Mouse (Mus musculus) forebrain, embryonic 13.5 days (tissue): ENCODE results near the gene Sec24c. TPM values are rescaled to one million over a fixed set of nuclear protein-coding genes. Genes with fewer than 3 reads are reported as not detected.
A peak's percentile ranks its signal among the peaks of the same experiment; 100 is the strongest.

Experiments used
- ATAC-seq: fragments of 200-750 bp; cut with Nextera tagmentation; 2 replicates; pipeline ENCODE4 v1.8.0; 2017
- H3K27ac ChIP-seq: fragments of 300-500 bp; sonication (generic); 2 replicates; pipeline ENCODE4 v1.5.1; 2015; ENCODE audit warnings: inconsistent platforms, mild to moderate bottlenecking, moderate library complexity
- H3K27me3 ChIP-seq: fragments of 300-500 bp; sonication (generic); 2 replicates; pipeline ENCODE4 v1.6.1; 2015; ENCODE audit warnings: mild to moderate bottlenecking, inconsistent platforms
- H3K36me3 ChIP-seq: fragments of 300-500 bp; sonication (generic); 2 replicates; pipeline ENCODE4 v1.6.1; 2015; ENCODE audit warnings: mild to moderate bottlenecking, inconsistent platforms; ENCODE audit not compliant: poor library complexity, severe bottlenecking
- H3K4me1 ChIP-seq: fragments of 300-500 bp; sonication (generic); 2 replicates; pipeline ENCODE4 v1.6.1; 2015; ENCODE audit warnings: inconsistent platforms
- H3K4me2 ChIP-seq: fragments of 300-500 bp; sonication (generic); 2 replicates; pipeline ENCODE4 v1.6.1; 2015; ENCODE audit warnings: inconsistent platforms, mild to moderate bottlenecking, moderate library complexity
- H3K4me3 ChIP-seq: fragments of 300-500 bp; sonication (generic); 2 replicates; pipeline ENCODE4 v1.5.1; 2015; ENCODE audit warnings: mild to moderate bottlenecking, inconsistent platforms
- H3K9ac ChIP-seq: fragments of 300-500 bp; sonication (generic); 2 replicates; pipeline ENCODE4 v1.6.1; 2015; ENCODE audit warnings: mild to moderate bottlenecking, inconsistent platforms
- H3K9me3 ChIP-seq: fragments of 300-500 bp; sonication (generic); replicated peaks from 2 replicates; pipeline ENCODE4 v1.6.1; 2016; ENCODE audit warnings: inconsistent platforms
- WGBS: fragments of 180-500 bp; shearing (Covaris S2); methylation state at CpG from one replicate; pipeline ENCODE4 v1.1.7; 2015; 5-methylcytosine and 5-hydroxymethylcytosine counted together
- polyA plus RNA-seq: library from polyadenylated mRNA; unstranded; fragments of >200 nt; fragmentation: Nextera tagmentation; extraction: Ambion mirVana; gene quantifications from 2 replicates; pipeline ENCODE4 v1.2.1, GENCODE M21; 2015

The Sec24c gene
- polyA plus RNA-seq, 1 experiment from 2014 or later: 75.9 TPM

- H3K36me3 ChIP-seq: no peaks in the 10 kb centered on the region
- peaks cover 20% of the 10 kb centered on the region for H3K4me1 ChIP-seq
- peak; percentile 19; the same call in 1 of the 2 replicates for ATAC-seq
- H3K27ac ChIP-seq: peak overlapping the region; percentile 49
- H3K9me3 ChIP-seq: no peaks in the 10 kb centered on the region
- peak overlapping the region; percentile 90 for H3K4me2 ChIP-seq
- 7% methylated on average over 18 of the region's 19 CpGs for whole genome bisulfite sequencing
- peak overlapping the region; percentile 76 for H3K9ac ChIP-seq
- H3K27me3 ChIP-seq: peaks cover 23% of the 10 kb centered on the region
- H3K4me3 ChIP-seq: peak overlapping the region; percentile 55
Measured at GRCm38 (mm10) chr14:20661661-20662331, 12.3 kb upstream of the Sec24c start.

DNA sequence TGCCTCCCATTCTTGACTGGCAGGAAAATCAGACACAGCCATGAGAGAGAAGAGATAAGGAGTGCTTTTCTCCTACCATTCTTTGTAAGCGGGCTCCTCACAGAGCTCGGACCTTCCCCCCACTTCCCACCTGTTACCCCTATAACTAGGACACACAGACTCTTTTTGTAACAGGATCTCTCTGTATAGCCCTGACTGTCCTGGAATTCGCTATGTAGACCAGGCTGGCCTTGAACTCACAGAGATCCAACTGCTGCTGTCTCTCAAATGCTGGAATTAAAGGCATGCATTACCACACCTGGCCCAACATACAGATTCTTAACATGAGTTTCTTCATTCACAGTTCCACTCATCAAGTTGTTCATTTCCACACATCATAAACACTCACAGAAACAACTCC lies 11.4 kb upstream of the Sec24c start:
- H3K36me3 ChIP-seq: no peaks in the 10 kb centered on the region
- H3K4me2 ChIP-seq: no peak overlapping the region

GRCm38 (mm10) chr14:20663601-20664000 lies 10.5 kb upstream of the Sec24c start:
- 54% methylated on average over 2 of the region's 2 CpGs for whole genome bisulfite sequencing

More for the DNA sequence above, 11.4 kb upstream of the Sec24c start:
- Histone ChIP-seq H3K9me3 (no peaks in the 10 kb centered on the region), H3K27ac (no peak overlapping the region), H3K9ac (no peak overlapping the region), H3K4me1 (peaks cover 20% of the 10 kb centered on the region), H3K4me3 (no peak overlapping the region), H3K27me3 (peaks cover 27% of the 10 kb centered on the region)
- ATAC-seq: no peak
- 92% methylated on average over 3 of the region's 3 CpGs for WGBS

DNA sequence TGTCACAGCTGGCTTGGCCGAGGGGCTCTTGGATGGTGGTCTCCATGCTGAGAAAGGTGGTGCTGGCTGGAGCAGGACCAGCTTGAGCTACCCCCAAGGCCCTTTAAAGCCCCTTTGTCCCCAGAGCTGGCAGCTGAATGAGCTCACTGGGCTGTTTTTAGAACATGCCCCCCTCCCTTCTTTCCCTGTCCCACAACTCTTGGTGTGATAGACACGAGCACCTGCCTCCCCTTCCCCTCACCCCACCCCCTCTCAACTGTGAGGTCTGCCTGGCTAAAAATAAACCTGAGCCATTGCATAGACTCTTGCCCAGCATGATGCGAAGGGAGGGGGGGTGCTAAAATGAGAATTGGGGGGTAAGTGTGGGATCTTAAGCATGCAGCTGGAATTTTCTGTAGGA lies 9.7 kb upstream of the Sec24c start:
- ATAC-seq: no peak
- Histone ChIP-seq H3K27ac (no peak overlapping the region), H3K36me3 (no peaks in the 10 kb centered on the region), H3K27me3 (peaks cover 39% of the 10 kb centered on the region), H3K9me3 (no peaks in the 10 kb centered on the region), H3K9ac (no peak overlapping the region), H3K4me3 (no peak overlapping the region), H3K4me2 (no peak overlapping the region), H3K4me1 (peaks cover 20% of the 10 kb centered on the region)
- 42% methylated on average over 3 of the region's 3 CpGs for WGBS

More at GRCm38 (mm10) chr14:20663601-20664000, 10.5 kb upstream of the Sec24c start:
- Histone ChIP-seq H3K27me3 (peaks cover 35% of the 10 kb centered on the region), H3K9ac (no peak overlapping the region), H3K4me3 (no peak overlapping the region), H3K36me3 (no peaks in the 10 kb centered on the region), H3K4me2 (no peak overlapping the region), H3K9me3 (no peaks in the 10 kb centered on the region), H3K27ac (no peak overlapping the region), H3K4me1 (peaks cover 20% of the 10 kb centered on the region)
- ATAC-seq: no peak

GRCm38 (mm10) chr14:20667469-20667868 lies 6.6 kb upstream of the Sec24c start:
- H3K9ac ChIP-seq: no peak overlapping the region
- H3K36me3 ChIP-seq: no peaks in the 10 kb centered on the region
- H3K4me2 ChIP-seq: no peak overlapping the region
- H3K9me3 ChIP-seq: no peaks in the 10 kb centered on the region
- H3K4me1 ChIP-seq: peaks cover 6% of the 10 kb centered on the region; the same call in 1 of the 2 replicates
- WGBS: 67% methylated on average over 1 of the region's 1 CpGs
- H3K4me3 ChIP-seq: no peak overlapping the region
- no peak overlapping the region for H3K27ac ChIP-seq
- no peak for ATAC-seq
- H3K27me3 ChIP-seq: peaks cover 44% of the 10 kb centered on the region

- no peak within 1 kb of the TSS for H3K27ac ChIP-seq
- ATAC-seq: no peak
- H3K4me1 ChIP-seq: peaks cover 8% of the 10 kb centered on the region; the same call in 1 of the 2 replicates
- no peaks in the 10 kb centered on the region; the same call in 1 of the 2 replicates for H3K9me3 ChIP-seq
- H3K4me3 ChIP-seq: no peak within 1 kb of the TSS
- H3K36me3 ChIP-seq: no peaks in the 10 kb centered on the region
- 85% methylated on average over 8 of the region's 8 CpGs for WGBS
- peaks cover 37% of the 10 kb centered on the region for H3K27me3 ChIP-seq
- 0 out of 2 replicates have a peak within 1 kb of the TSS, but pooled peaks have one; percentile 22 for H3K9ac ChIP-seq
- H3K4me2 ChIP-seq: no peak within 1 kb of the TSS
Measured at GRCm38 (mm10) chr14:20668154-20668810, 5.8 kb upstream of the Sec24c start, which contains the start of gene Synpo2l. Gene Synpo2l (minus strand): TSS chr14:20668354.

GRCm38 (mm10) chr14:20672990-20673389 lies 1.1 kb upstream of the Sec24c start:
- no peaks in the 10 kb centered on the region; the same call in 1 of the 2 replicates for H3K9me3 ChIP-seq
- ATAC-seq: no peak
- WGBS: 93% methylated on average over 2 of the region's 2 CpGs
- H3K9ac ChIP-seq: no peak overlapping the region
- no peak overlapping the region for H3K4me3 ChIP-seq
- peaks cover 22% of the 10 kb centered on the region for H3K36me3 ChIP-seq
- peaks cover 25% of the 10 kb centered on the region for H3K4me1 ChIP-seq
- no peak overlapping the region for H3K27ac ChIP-seq
- peaks cover 25% of the 10 kb centered on the region for H3K27me3 ChIP-seq
- peak overlapping the region; percentile 81; the same call in 1 of the 2 replicates for H3K4me2 ChIP-seq

DNA sequence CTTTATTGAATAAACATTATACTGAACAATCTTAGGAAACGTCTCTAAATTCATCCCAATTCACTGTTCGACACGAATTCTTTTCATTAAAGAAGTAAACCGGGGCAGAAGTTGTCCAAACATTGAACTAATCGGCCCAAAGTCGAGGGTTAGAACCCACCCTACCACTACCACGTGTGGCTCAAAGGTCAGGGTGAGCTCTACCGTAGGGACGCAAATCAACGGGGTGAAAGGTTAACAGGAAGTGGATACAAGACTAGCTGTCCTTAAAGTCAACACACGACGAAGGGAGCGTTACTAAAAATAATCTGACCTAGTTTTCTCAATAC lies 409 bp upstream of the Sec24c start:
- peak overlapping the region; percentile 73 for H3K4me3 ChIP-seq
- peaks cover 29% of the 10 kb centered on the region for H3K36me3 ChIP-seq
- peak overlapping the region; percentile 32; the same call in 1 of the 2 replicates for H3K9ac ChIP-seq
- H3K4me1 ChIP-seq: peaks cover 25% of the 10 kb centered on the region
- H3K9me3 ChIP-seq: no peaks in the 10 kb centered on the region; the same call in 1 of the 2 replicates
- 13% methylated on average over 13 of the region's 13 CpGs for WGBS
- H3K4me2 ChIP-seq: peak overlapping the region; percentile 81
- no peak overlapping the region; the same call in 1 of the 2 replicates for H3K27ac ChIP-seq
- peak; percentile 70 for ATAC-seq
- peaks cover 18% of the 10 kb centered on the region for H3K27me3 ChIP-seq

GRCm38 (mm10) chr14:20677906-20678305 lies 3.8 kb downstream of the Sec24c start:
- 91% methylated on average over 4 of the region's 4 CpGs for WGBS
- ATAC-seq: no peak
- H3K9ac ChIP-seq: no peak overlapping the region

DNA sequence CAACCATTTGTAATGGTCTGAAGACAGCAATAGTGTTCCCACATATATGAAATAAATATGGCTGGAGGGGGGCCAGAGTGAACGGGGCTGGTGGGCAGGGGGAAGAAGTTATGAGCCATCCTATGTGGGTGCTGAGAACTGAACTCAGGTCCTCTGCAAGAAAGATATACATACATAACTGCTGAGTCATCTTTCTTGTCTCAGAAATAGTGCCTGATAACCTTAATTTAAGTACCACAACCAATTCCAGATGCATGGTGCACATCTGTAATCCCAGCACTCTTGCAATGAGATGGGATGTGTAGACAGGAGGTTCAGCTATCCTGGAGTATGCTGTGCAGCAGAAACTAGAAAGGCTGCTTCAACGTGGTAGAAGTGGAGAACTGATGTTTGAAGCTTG lies 7.6 kb downstream of the Sec24c start:
- no peaks in the 10 kb centered on the region for H3K9me3 ChIP-seq
- no peak overlapping the region for H3K9ac ChIP-seq
- no peak overlapping the region for H3K27ac ChIP-seq
- H3K27me3 ChIP-seq: no peaks in the 10 kb centered on the region
- H3K4me2 ChIP-seq: no peak overlapping the region
- 0 out of 2 replicates have a peak, but pooled peaks cover 2% of the 10 kb centered on the region for H3K4me1 ChIP-seq
- no peak overlapping the region for H3K4me3 ChIP-seq
- H3K36me3 ChIP-seq: peaks cover 99% of the 10 kb centered on the region
- WGBS: 95% methylated on average over 2 of the region's 2 CpGs
- ATAC-seq: no peak

More at GRCm38 (mm10) chr14:20677906-20678305, 3.8 kb downstream of the Sec24c start:
- Histone ChIP-seq H3K36me3 (peaks cover 71% of the 10 kb centered on the region), H3K4me3 (no peak overlapping the region), H3K27ac (no peak overlapping the region), H3K4me1 (peaks cover 25% of the 10 kb centered on the region), H3K27me3 (no peaks in the 10 kb centered on the region), H3K9me3 (no peaks in the 10 kb centered on the region; the same call in 1 of the 2 replicates), H3K4me2 (no peak overlapping the region)

- Histone ChIP-seq H3K27me3 (no peaks in the 10 kb centered on the region), H3K4me1 (no peaks in the 10 kb centered on the region), H3K4me3 (no peak overlapping the region), H3K9ac (no peak overlapping the region), H3K36me3 (peaks cover 100% of the 10 kb centered on the region), H3K4me2 (no peak overlapping the region), H3K9me3 (no peaks in the 10 kb centered on the region), H3K27ac (no peak overlapping the region)
- ATAC-seq: no peak
- WGBS: 78% methylated on average over 3 of the region's 3 CpGs
Measured at GRCm38 (mm10) chr14:20682498-20682897, 8.4 kb downstream of the Sec24c start.

DNA sequence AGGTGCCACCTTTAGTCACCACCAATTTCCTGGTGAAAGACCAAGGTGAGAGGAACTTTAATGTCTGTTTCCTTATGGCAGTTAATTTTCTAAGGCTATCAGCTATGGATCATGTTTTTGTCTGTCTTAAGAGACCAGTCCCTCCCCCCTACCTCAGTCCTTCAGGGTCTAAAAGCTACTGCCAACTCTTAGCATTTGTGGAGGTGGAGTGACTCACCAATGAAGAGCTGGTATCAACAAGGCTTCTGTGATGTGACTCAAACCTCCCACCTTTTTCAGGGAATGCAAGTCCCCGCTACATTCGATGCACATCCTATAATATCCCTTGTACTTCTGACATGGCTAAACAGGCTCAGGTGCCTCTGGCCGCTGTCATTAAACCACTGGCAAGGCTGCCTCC lies 12.5 kb downstream of the Sec24c start:
- no peak for ATAC-seq
- WGBS: 95% methylated on average over 3 of the region's 3 CpGs
- peaks cover 99% of the 10 kb centered on the region for H3K36me3 ChIP-seq

More for the DNA sequence above, 12.5 kb downstream of the Sec24c start:
- H3K4me3 ChIP-seq: no peak overlapping the region
- H3K9ac ChIP-seq: no peak overlapping the region
- H3K9me3 ChIP-seq: no peaks in the 10 kb centered on the region
- no peak overlapping the region for H3K4me2 ChIP-seq
- H3K4me1 ChIP-seq: no peaks in the 10 kb centered on the region
- no peaks in the 10 kb centered on the region for H3K27me3 ChIP-seq
- no peak overlapping the region for H3K27ac ChIP-seq
